Comparison of ENCODE assay signal across 9 mouse cellular contexts in genomic region chr3:136668072-136668471, GRCm38 (mm10). TPM values are rescaled to one million over a fixed set of nuclear protein-coding genes. Genes with fewer than 3 reads are reported as not detected.
DNase-seq lines count a peak whose midpoint lies in the region; ATAC-seq and TF ChIP-seq lines count a peak whose summit lies in the region.
"Had no signal": no experiment of that assay in that cellular context is flagged by ENCODE, and none has a peak within 500 bp of the region (broad histone marks: within the 10 kb centered on the region; RNA-seq: fewer than 3 reads in every experiment).

No protein-coding gene starts in this region.

- no peaks in the 10 kb centered on the region for H3K4me1 ChIP-seq in hindbrain, postnatal 0 days (ENCODE audit: insufficient read depth, low read length)
- H3K4me1 ChIP-seq in hindbrain, embryonic 10.5 days (replicated peaks) = peaks cover 22% of the 10 kb centered on the region
- H3K4me1 ChIP-seq in heart, embryonic 12.5 days (replicated peaks) = peaks cover 19% of the 10 kb centered on the region

- H3K27ac ChIP-seq in hindbrain, postnatal 0 days = no peak overlapping the region
- no peak overlapping the region for H3K27ac ChIP-seq in hindbrain, embryonic 10.5 days
- peak overlapping the region; percentile 32; the same call in 1 of the 2 replicates for H3K27ac ChIP-seq in heart, embryonic 12.5 days (ENCODE audit: poor library complexity, severe bottlenecking)
- H3K27ac ChIP-seq: kidney, postnatal 0 days had no signal

- ATAC-seq in hindbrain, postnatal 0 days = no peak
- ATAC-seq in cerebellum, adult (ENCODE audit: insufficient number of reproducible peaks, low FRiP score, low TSS enrichment) = peak; percentile 54
- no peak for ATAC-seq in heart, embryonic 12.5 days (ENCODE audit: insufficient number of reproducible peaks, low FRiP score)

- H3K9me3 ChIP-seq in hindbrain, postnatal 0 days (ENCODE audit: low read length) = no peaks in the 10 kb centered on the region
- peaks cover 3% of the 10 kb centered on the region; the same call in 1 of the 2 replicates for H3K9me3 ChIP-seq in hindbrain, embryonic 10.5 days
- no peaks in the 10 kb centered on the region for H3K9me3 ChIP-seq in heart, embryonic 12.5 days (replicated peaks)

- 48% methylated on average over 2 of the region's 2 CpGs for WGBS in hindbrain, postnatal 0 days
- 77% methylated on average over 2 of the region's 2 CpGs for WGBS in hindbrain, embryonic 10.5 days
- 49% methylated on average over 2 of the region's 2 CpGs for WGBS in heart, embryonic 12.5 days

- TF ChIP-seq CTCF in hindbrain, postnatal 0 days (IDR thresholded peaks at IDR 0.05; ENCODE audit: low read depth) = no peak

- no peaks in the 10 kb centered on the region for H3K36me3 ChIP-seq in hindbrain, postnatal 0 days (ENCODE audit: insufficient read depth, low read length)
- no peaks in the 10 kb centered on the region for H3K36me3 ChIP-seq in hindbrain, embryonic 10.5 days
- no peaks in the 10 kb centered on the region for H3K36me3 ChIP-seq in heart, embryonic 12.5 days

- peak; percentile 65 for DNase-seq in hindbrain, postnatal 0 days (ENCODE audit: low spot score)
- no peak for DNase-seq in hindbrain, embryonic 10.5 days (ENCODE audit: low spot score)
- DNase-seq in left cerebral cortex, adult 9 months (ENCODE audit: low spot score in 2 of 2) = peak; percentile 45 to 79
- DNase-seq in testis, postnatal 10 days (ENCODE audit: low spot score) = peak; percentile 80
- no peak for DNase-seq in retina, embryonic 14.5 days (ENCODE audit: low spot score)
- DNase-seq in retina, postnatal 1 day = no peak

- no peak overlapping the region for H3K4me2 ChIP-seq in hindbrain, postnatal 0 days (ENCODE audit: low read depth, low read length)
- no peak overlapping the region for H3K4me2 ChIP-seq in heart, embryonic 12.5 days

- H3K9ac ChIP-seq in hindbrain, postnatal 0 days (replicated peaks; ENCODE audit: low read length) = no peak overlapping the region
- no peak overlapping the region for H3K9ac ChIP-seq in heart, embryonic 12.5 days

- H3K4me3 ChIP-seq in hindbrain, postnatal 0 days (ENCODE audit: low read length) = no peak overlapping the region
- H3K4me3 ChIP-seq in hindbrain, embryonic 10.5 days = no peak overlapping the region
- no peak overlapping the region for H3K4me3 ChIP-seq in heart, embryonic 12.5 days

- no peaks in the 10 kb centered on the region for H3K27me3 ChIP-seq in hindbrain, postnatal 0 days (ENCODE audit: insufficient read depth, low read length)
- H3K27me3 ChIP-seq in hindbrain, embryonic 10.5 days (ENCODE audit: insufficient read depth, poor library complexity, severe bottlenecking) = no peaks in the 10 kb centered on the region
- H3K27me3 ChIP-seq in heart, embryonic 12.5 days (replicated peaks) = no peaks in the 10 kb centered on the region

RNA-seq across cellular contexts. Expression of gene Ppp3ca, which starts 1.9 kb away (rescaled TPM):
- total RNA-seq in hindbrain, postnatal 0 days (2014; rRNA removed) = 137 and 159 TPM in 2 replicates
- 177 and 180 TPM in 2 replicates for polyA plus RNA-seq in hindbrain, postnatal 0 days (2015; fragmentation: Nextera tagmentation; extraction: Ambion mirVana)
- 29.3 and 44.0 TPM in 2 replicates for polyA plus RNA-seq in hindbrain, embryonic 10.5 days (2016; fragmentation: Nextera tagmentation; extraction: Ambion mirVana)
- 85.6 TPM in 2 replicates for polyA plus RNA-seq in heart, embryonic 12.5 days (2016; fragmentation: Nextera tagmentation; extraction: Ambion mirVana)

Comparison
In these comparisons a context has a peak if more than half of its experiments do, and no peak if none do; other contexts are left out.
1. DNase-seq: peak in hindbrain, postnatal 0 days (single experiment), left cerebral cortex, adult 9 months (2 of 2) and testis, postnatal 10 days (single experiment); none in hindbrain, embryonic 10.5 days (single experiment), retina, embryonic 14.5 days (single experiment) and retina, postnatal 1 day (single experiment).